Mouse (Mus musculus): ENCODE data around the gene Cacng5. TPM values are rescaled to one million over a fixed set of nuclear protein-coding genes. Genes with fewer than 3 reads are reported as not detected.

Cacng5 gene
- polyA plus RNA-seq, 1 experiment from 2014 or later: 0.82 TPM

Other genes with a start within 250 kb of the Cacng5 start
- 0.36 and 0.43 TPM in 2 replicates for gene Cacng1, start 198.5 kb downstream of the Cacng5 start, polyA plus RNA-seq (2014; fragmentation: Nextera tagmentation; extraction: Ambion mirVana)
- gene Cacng4, start 120.5 kb downstream of the Cacng5 start, polyA plus RNA-seq (2014; fragmentation: Nextera tagmentation; extraction: Ambion mirVana): 28.6 and 30.7 TPM in 2 replicates